Mouse (Mus musculus): ENCODE measurements around the gene Shisal2a. TPM values are rescaled to one million over a fixed set of nuclear protein-coding genes. Genes with fewer than 3 reads are reported as not detected.
A peak's percentile ranks its signal among the peaks of the same experiment; 100 is the strongest.
"Not testable (repeated sequence)": the region's sequence is repeated elsewhere in the genome, so short reads cannot be mapped to it uniquely, and the experiment has no call there.

The Shisal2a gene
- polyA plus RNA-seq, 1 experiment = 1.4 TPM

DNA sequence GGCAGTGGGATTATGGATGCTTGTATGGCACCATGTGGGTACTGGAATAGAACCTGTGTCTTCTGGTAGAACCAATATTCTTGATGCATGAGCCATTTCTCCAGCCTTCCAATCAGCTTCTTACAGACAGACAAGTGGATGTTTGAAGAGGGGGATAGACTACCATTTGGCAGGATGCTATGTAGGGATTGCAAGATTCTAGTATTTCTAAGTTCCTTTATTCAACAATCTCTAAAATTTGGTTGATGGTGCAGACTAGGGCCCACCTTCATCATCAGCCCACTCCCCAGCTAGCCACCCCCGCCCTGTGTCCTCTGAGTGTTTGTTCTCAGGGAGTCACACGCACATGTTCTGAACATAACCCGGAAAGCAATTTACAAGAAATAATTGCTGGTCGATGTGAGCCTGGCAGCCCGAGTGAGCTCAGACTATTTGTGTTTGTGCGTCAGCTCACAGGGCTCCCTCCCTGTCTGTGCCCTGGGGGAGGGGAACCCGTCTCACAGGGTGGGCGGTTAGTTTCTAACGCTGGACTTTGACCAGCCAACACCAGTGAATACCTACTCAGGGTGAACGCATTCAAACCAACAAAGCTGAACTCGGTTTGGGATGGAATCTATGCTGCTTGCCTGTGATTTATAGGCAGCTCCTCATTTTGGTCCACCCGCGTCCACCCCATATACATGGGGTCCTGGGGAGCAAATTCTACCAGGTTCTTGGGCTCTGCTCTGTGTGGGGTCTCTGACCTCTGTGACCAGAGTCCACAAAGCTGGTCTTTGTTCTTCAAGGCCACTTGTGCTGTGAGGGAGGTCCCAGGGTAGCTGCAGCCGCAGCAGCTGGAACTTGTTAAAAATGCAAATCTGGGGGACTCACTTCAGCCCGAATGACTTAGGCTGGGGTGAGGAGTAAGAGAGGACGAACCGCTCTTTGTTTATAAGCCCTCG, 20.6 kb downstream of the Shisal2a start:
- H3K4me3 ChIP-seq (ENCODE audit: low read depth, low read length) = peak overlapping the region; percentile 15
- peak overlapping the region; percentile 51 for H3K9ac ChIP-seq (ENCODE audit: low read depth, poor library complexity, severe bottlenecking)
- H3K36me3 ChIP-seq (ENCODE audit: control insufficient read depth, insufficient read depth, low read length, poor library complexity, severe bottlenecking) = no peaks in the 10 kb centered on the region
- H3K27ac ChIP-seq (ENCODE audit: insufficient read depth, low read length) = peak overlapping the region; percentile 86
- TF ChIP-seq EP300 (IDR thresholded peaks at IDR 0.05; ENCODE audit: insufficient read depth, low read depth, low read length) = peak; percentile 84
- TF ChIP-seq POLR2A (IDR thresholded peaks at IDR 0.05; ENCODE audit: insufficient read depth, low read length) = no peak
- no peaks in the 10 kb centered on the region for H3K27me3 ChIP-seq (ENCODE audit: control insufficient read depth, insufficient read depth, low read length, poor library complexity, severe bottlenecking)
- no peaks in the 10 kb centered on the region for H3K9me3 ChIP-seq (replicated peaks; ENCODE audit: control insufficient read depth, insufficient read depth, low read length, poor library complexity, severe bottlenecking)
- H3K4me1 ChIP-seq (ENCODE audit: control insufficient read depth, insufficient read depth, low read length) = peaks cover 17% of the 10 kb centered on the region

DNA sequence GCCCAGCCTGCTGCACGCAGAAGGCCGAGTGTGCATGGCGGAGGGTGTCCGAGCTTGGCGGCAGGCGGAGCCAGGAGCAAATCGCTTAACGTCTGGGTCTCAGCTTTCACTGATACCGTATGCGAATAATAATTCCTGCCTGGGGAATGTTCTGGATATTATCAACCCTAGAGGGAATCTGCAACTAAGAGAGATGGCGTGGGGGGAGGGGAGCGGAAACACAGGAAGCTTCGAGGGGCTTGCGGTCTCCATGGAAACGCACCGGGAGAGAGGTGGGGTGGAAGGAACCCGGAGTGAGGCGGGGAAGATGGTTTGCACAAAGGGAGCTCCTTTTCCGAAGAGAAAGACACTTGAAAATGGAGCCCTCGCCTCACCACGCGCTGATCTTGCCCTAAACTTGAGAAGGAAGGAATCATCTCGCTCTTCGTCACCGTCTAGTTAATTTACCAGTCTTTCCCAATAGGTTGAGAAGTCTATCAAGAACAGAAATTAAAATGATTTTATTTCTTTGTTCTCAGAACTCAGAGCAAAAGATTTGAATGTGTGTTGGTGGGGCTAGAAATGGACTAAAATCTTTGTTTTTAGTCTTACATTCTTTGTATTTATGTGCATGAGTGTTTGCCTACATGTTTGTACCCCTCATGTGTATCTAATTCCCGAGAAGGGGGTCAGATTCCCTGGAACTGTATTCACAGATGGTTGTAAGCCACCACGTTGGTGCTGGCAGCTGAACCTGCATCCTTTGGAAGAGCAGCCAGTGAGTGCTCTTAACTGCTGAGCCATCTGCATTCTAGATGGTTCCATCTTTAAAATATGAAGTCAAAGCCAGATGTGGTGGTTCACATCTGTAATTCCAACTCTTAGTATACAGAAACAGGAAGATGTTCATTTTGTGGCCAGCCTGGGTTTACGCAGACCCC, 22.8 kb downstream of the Shisal2a start:
- H3K4me1 ChIP-seq (ENCODE audit: control insufficient read depth, insufficient read depth, low read length) = peaks cover 17% of the 10 kb centered on the region
- TF ChIP-seq EP300 (IDR thresholded peaks at IDR 0.05; ENCODE audit: insufficient read depth, low read depth, low read length) (no peak), POLR2A (IDR thresholded peaks at IDR 0.05; ENCODE audit: insufficient read depth, low read length) (no peak), CTCF (IDR thresholded peaks at IDR 0.05; ENCODE audit: low read depth, low read length) (no peak)
- no peaks in the 10 kb centered on the region for H3K27me3 ChIP-seq (ENCODE audit: control insufficient read depth, insufficient read depth, low read length, poor library complexity, severe bottlenecking)
- no peaks in the 10 kb centered on the region for H3K36me3 ChIP-seq (ENCODE audit: control insufficient read depth, insufficient read depth, low read length, poor library complexity, severe bottlenecking)
- H3K9ac ChIP-seq (ENCODE audit: low read depth, poor library complexity, severe bottlenecking) = no peak overlapping the region
- 0 out of 2 replicates have a peak overlapping the region, but pooled peaks have one; percentile 7 for H3K4me3 ChIP-seq (ENCODE audit: low read depth, low read length)
- H3K27ac ChIP-seq (ENCODE audit: insufficient read depth, low read length) = no peak overlapping the region
- H3K9me3 ChIP-seq (replicated peaks; ENCODE audit: control insufficient read depth, insufficient read depth, low read length, poor library complexity, severe bottlenecking) = no peaks in the 10 kb centered on the region

DNA sequence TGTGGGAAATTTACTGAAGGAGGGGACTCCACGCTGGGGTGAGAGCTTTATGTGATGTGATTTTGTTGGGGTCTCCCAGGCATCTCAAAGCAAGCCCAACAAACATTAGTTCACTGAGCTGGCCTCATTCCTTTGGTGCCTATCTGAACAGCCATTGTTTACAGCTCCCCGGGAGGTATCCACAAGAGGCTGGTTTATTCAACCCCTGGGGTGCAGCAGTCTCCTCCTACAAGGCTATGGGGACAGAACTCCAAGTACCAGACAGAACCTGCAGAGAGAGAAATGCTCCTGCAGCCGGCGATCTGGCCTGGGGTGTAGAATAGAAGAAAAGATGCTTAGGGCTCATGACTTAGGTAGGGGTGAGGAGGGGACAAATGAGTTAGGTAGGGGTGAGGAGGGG, 24.7 kb downstream of the Shisal2a start:
- Histone ChIP-seq H3K4me1 (ENCODE audit: control insufficient read depth, insufficient read depth, low read length) (peaks cover 13% of the 10 kb centered on the region), H3K9ac (ENCODE audit: low read depth, poor library complexity, severe bottlenecking) (no peak overlapping the region), H3K4me3 (ENCODE audit: low read depth, low read length) (no peak overlapping the region), H3K27ac (ENCODE audit: insufficient read depth, low read length) (no peak overlapping the region), H3K36me3 (ENCODE audit: control insufficient read depth, insufficient read depth, low read length, poor library complexity, severe bottlenecking) (no peaks in the 10 kb centered on the region), H3K27me3 (ENCODE audit: control insufficient read depth, insufficient read depth, low read length, poor library complexity, severe bottlenecking) (no peaks in the 10 kb centered on the region), H3K9me3 (replicated peaks; ENCODE audit: control insufficient read depth, insufficient read depth, low read length, poor library complexity, severe bottlenecking) (no peaks in the 10 kb centered on the region)
- no peak for TF ChIP-seq EP300 (IDR thresholded peaks at IDR 0.05; ENCODE audit: insufficient read depth, low read depth, low read length)
- no peak for TF ChIP-seq POLR2A (IDR thresholded peaks at IDR 0.05; ENCODE audit: insufficient read depth, low read length)
- TF ChIP-seq CTCF (IDR thresholded peaks at IDR 0.05; ENCODE audit: low read depth, low read length) = no peak

DNA sequence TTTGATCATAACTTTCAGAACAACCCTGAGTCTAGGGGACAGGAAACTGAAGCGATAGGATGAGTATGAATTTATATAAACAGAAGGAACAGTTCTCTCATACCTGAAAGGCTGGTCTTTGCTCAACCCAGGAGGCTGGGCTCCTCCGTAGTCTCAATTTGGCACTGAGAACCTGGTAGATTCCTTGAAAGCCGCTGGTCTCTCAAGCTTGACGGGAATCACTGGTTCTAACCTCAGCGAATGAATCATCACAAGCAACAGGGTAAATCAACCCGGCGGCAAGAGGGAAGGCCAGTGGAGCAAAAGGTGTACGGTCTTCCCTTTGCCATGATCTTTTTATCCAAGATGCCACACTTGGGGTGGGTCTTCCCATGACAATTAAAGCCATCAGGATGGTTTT, 25.7 kb downstream of the Shisal2a start:
- Histone ChIP-seq H3K36me3 (ENCODE audit: control insufficient read depth, insufficient read depth, low read length, poor library complexity, severe bottlenecking) (no peaks in the 10 kb centered on the region), H3K27ac (ENCODE audit: insufficient read depth, low read length) (no peak overlapping the region), H3K9me3 (replicated peaks; ENCODE audit: control insufficient read depth, insufficient read depth, low read length, poor library complexity, severe bottlenecking) (no peaks in the 10 kb centered on the region), H3K4me3 (ENCODE audit: low read depth, low read length) (no peak overlapping the region), H3K27me3 (ENCODE audit: control insufficient read depth, insufficient read depth, low read length, poor library complexity, severe bottlenecking) (no peaks in the 10 kb centered on the region), H3K9ac (ENCODE audit: low read depth, poor library complexity, severe bottlenecking) (no peak overlapping the region), H3K4me1 (ENCODE audit: control insufficient read depth, insufficient read depth, low read length) (peaks cover 12% of the 10 kb centered on the region)
- TF ChIP-seq POLR2A (IDR thresholded peaks at IDR 0.05; ENCODE audit: insufficient read depth, low read length) (no peak), EP300 (IDR thresholded peaks at IDR 0.05; ENCODE audit: insufficient read depth, low read depth, low read length) (no peak), CTCF (IDR thresholded peaks at IDR 0.05; ENCODE audit: low read depth, low read length) (no peak)

DNA sequence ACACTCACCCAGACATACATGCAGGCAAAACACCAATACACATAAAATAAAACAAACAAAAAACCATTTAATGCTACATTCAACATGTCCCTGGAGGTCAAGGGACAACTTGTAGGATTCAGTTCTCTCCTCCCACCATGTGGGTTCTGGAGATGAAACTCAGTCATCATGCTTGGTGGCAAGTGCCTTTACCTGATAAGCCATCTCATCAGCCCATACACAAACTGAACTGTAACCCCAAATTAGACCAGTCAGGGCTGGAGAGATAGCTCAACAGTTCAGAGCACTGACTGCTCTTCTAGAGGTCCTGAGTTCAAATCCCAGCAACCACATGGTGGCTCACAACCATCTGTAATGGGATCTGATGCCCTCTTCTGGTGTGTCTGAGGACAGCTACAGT, 29.6 kb downstream of the Shisal2a start:
- not testable (repeated sequence) for H3K9ac ChIP-seq (ENCODE audit: low read depth, poor library complexity, severe bottlenecking); H3K4me3 ChIP-seq (ENCODE audit: low read depth, low read length); H3K4me1 ChIP-seq (ENCODE audit: control insufficient read depth, insufficient read depth, low read length); H3K27ac ChIP-seq (ENCODE audit: insufficient read depth, low read length); H3K36me3 ChIP-seq (ENCODE audit: control insufficient read depth, insufficient read depth, low read length, poor library complexity, severe bottlenecking); H3K27me3 ChIP-seq (ENCODE audit: control insufficient read depth, insufficient read depth, low read length, poor library complexity, severe bottlenecking); H3K9me3 ChIP-seq (replicated peaks; ENCODE audit: control insufficient read depth, insufficient read depth, low read length, poor library complexity, severe bottlenecking)

All from ES-Bruce4 (cell line).